Mouse (Mus musculus) MEL (cell line): ENCODE results near the gene Zfp661. TPM values are rescaled to one million over a fixed set of nuclear protein-coding genes. Genes with fewer than 3 reads are reported as not detected.

Experiments
- DNase-seq: peaks from one replicate; pipeline ENCODE4 v3.0.0; 2011; ENCODE audit warnings: low read depth, low spot score
- H3K27ac ChIP-seq: 2 replicates; pipeline ENCODE4 v1.5.1; 2012; ENCODE audit warnings: low read depth, mild to moderate bottlenecking, control low read depth, low read length, moderate library complexity; ENCODE audit not compliant: control insufficient read depth
- H3K27me3 ChIP-seq, 2 experiments: fragments of 150-350 bp in 1 of 2; sonication (generic) in 1 of 2; 2 replicates each; pipeline ENCODE4 v1.6.1; 2012; ENCODE audit warnings: low read length in 2 of 2, mild to moderate bottlenecking in 2 of 2, improper control_type of control experiment in 1 of 2, moderate library complexity in 1 of 2; ENCODE audit not compliant: insufficient read depth in 2 of 2, control insufficient read depth in 1 of 2
- H3K36me3 ChIP-seq, 2 experiments: 2 replicates each; pipeline ENCODE4 v1.6.1; 2012 to 2014; ENCODE audit warnings: low read length in 2 of 2, improper control_type of control experiment in 1 of 2, inconsistent platforms in 1 of 2, mild to moderate bottlenecking in 1 of 2; ENCODE audit not compliant: insufficient read depth in 2 of 2, control insufficient read depth in 1 of 2
- H3K4me1 ChIP-seq, 2 experiments: fragments of 150-350 bp in 1 of 2; sonication (generic) in 1 of 2; 2 replicates each; pipeline ENCODE4 v1.6.1; 2012; ENCODE audit warnings: low read length in 2 of 2, improper control_type of control experiment in 1 of 2, mild to moderate bottlenecking in 1 of 2; ENCODE audit not compliant: insufficient read depth in 2 of 2, control insufficient read depth in 1 of 2
- H3K4me3 ChIP-seq, 2 experiments: fragments of 150-350 bp in 1 of 2; sonication (generic) in 1 of 2; 2 replicates each; pipeline ENCODE4 v1.5.1; 2012; ENCODE audit warnings: low read depth in 2 of 2, low read length in 2 of 2, mild to moderate bottlenecking in 2 of 2, moderate library complexity in 2 of 2, control low read depth in 1 of 2, improper control_type of control experiment in 1 of 2; ENCODE audit not compliant: control insufficient read depth in 1 of 2, insufficient read depth in 1 of 2
- H3K79me2 ChIP-seq: 2 replicates; pipeline ENCODE4 v1.6.1; 2012; ENCODE audit warnings: mild to moderate bottlenecking, low read length, moderate library complexity; ENCODE audit not compliant: control insufficient read depth, poor library complexity, insufficient read depth
- H3K9ac ChIP-seq: 2 replicates; pipeline ENCODE4 v1.6.1; 2012; ENCODE audit warnings: low read depth, mild to moderate bottlenecking, control low read depth, low read length, moderate library complexity; ENCODE audit not compliant: control insufficient read depth, poor library complexity, severe bottlenecking
- H3K9me3 ChIP-seq: fragments of 150-350 bp; sonication (generic); replicated peaks from 2 replicates; pipeline ENCODE4 v1.6.1; 2012; ENCODE audit warnings: mild to moderate bottlenecking, low read length, improper control_type of control experiment, moderate library complexity; ENCODE audit not compliant: insufficient read depth
- BHLHE40 ChIP-seq: IDR thresholded peaks from 2 replicates; pipeline ENCODE4 v1.6.1; 2012; ENCODE audit warnings: low read depth, mild to moderate bottlenecking, inconsistent platforms, low read length, improper control_type of control experiment, borderline replicate concordance
- CHD1 ChIP-seq: IDR thresholded peaks from 2 replicates; pipeline ENCODE4 v1.6.1; 2012; ENCODE audit warnings: low read depth, mild to moderate bottlenecking, inconsistent platforms, low read length, improper control_type of control experiment
- CHD2 ChIP-seq: IDR thresholded peaks from 2 replicates; pipeline ENCODE4 v1.6.1; 2011; ENCODE audit warnings: low read length, improper control_type of control experiment
- CTCF ChIP-seq, 3 experiments: IDR thresholded peaks in 2 of 3; conservative IDR thresholded peaks in 1 of 3; 2 replicates each; pipeline ENCODE4 v1.5.1; 2011 to 2012; ENCODE audit warnings: low read length in 3 of 3, low read depth in 2 of 3, mild to moderate bottlenecking in 2 of 3, improper control_type of control experiment in 1 of 3, inconsistent platforms in 1 of 3, mixed read lengths in 1 of 3, moderate library complexity in 1 of 3; ENCODE audit not compliant: control insufficient read depth in 1 of 3, insufficient read depth in 1 of 3, poor library complexity in 1 of 3, severe bottlenecking in 1 of 3
- E2F4 ChIP-seq: IDR thresholded peaks from 2 replicates; pipeline ENCODE4 v1.6.1; 2011; ENCODE audit warnings: low read depth, low read length, improper control_type of control experiment, borderline replicate concordance
- ELF1 ChIP-seq: IDR thresholded peaks from 2 replicates; pipeline ENCODE4 v1.6.1; 2014; ENCODE audit warnings: low read depth, mild to moderate bottlenecking, inconsistent platforms, low read length, improper control_type of control experiment, moderate library complexity
- EP300 ChIP-seq, 2 experiments: IDR thresholded peaks; 2 replicates each; pipeline ENCODE4 v1.6.1; 2011; ENCODE audit warnings: improper control_type of control experiment in 2 of 2, low read length in 2 of 2, low read depth in 1 of 2, mild to moderate bottlenecking in 1 of 2
- ETS1 ChIP-seq: IDR thresholded peaks from 2 replicates; pipeline ENCODE4 v1.6.1; 2012; ENCODE audit warnings: low read depth, mild to moderate bottlenecking, inconsistent platforms, low read length, improper control_type of control experiment, moderate library complexity
- GABPA ChIP-seq: IDR thresholded peaks from 2 replicates; pipeline ENCODE4 v1.6.1; 2012; ENCODE audit warnings: low read depth, mild to moderate bottlenecking, inconsistent platforms, low read length, improper control_type of control experiment, moderate library complexity
- HCFC1 ChIP-seq: IDR thresholded peaks from 2 replicates; pipeline ENCODE4 v1.6.1; 2012; ENCODE audit warnings: low read depth, mild to moderate bottlenecking, inconsistent platforms, low read length, improper control_type of control experiment, moderate library complexity
- JUND ChIP-seq: IDR thresholded peaks from 2 replicates; pipeline ENCODE4 v1.6.1; 2011; ENCODE audit warnings: low read depth, mild to moderate bottlenecking, improper control_type of control experiment, low read length
- KAT2A ChIP-seq: conservative IDR thresholded peaks from 2 replicates; pipeline ENCODE4 v1.6.1; 2012; ENCODE audit warnings: low read depth, low read length, improper control_type of control experiment, inconsistent platforms
- MAFK ChIP-seq: IDR thresholded peaks from 2 replicates; pipeline ENCODE4 v1.6.1; 2011; ENCODE audit warnings: low read depth, mild to moderate bottlenecking, low read length, improper control_type of control experiment, borderline replicate concordance
- MAX ChIP-seq: IDR thresholded peaks from 2 replicates; pipeline ENCODE4 v1.6.1; 2011; ENCODE audit warnings: low read length, improper control_type of control experiment
- MAZ ChIP-seq: IDR thresholded peaks from 2 replicates; pipeline ENCODE4 v1.6.1; 2012; ENCODE audit warnings: low read depth, mild to moderate bottlenecking, inconsistent platforms, low read length, improper control_type of control experiment
- MXI1 ChIP-seq: IDR thresholded peaks from 2 replicates; pipeline ENCODE4 v1.6.1; 2011; ENCODE audit warnings: mild to moderate bottlenecking, low read depth, low read length, improper control_type of control experiment
- MYB ChIP-seq: IDR thresholded peaks from 2 replicates; pipeline ENCODE4 v1.6.1; 2011; ENCODE audit warnings: mild to moderate bottlenecking, low read depth, low read length, improper control_type of control experiment
- MYC ChIP-seq: IDR thresholded peaks from 2 replicates; pipeline ENCODE4 v1.6.1; 2011; ENCODE audit warnings: low read depth, mild to moderate bottlenecking, low read length, improper control_type of control experiment, moderate library complexity
- NRF1 ChIP-seq: IDR thresholded peaks from 2 replicates; pipeline ENCODE4 v1.6.1; 2014; ENCODE audit warnings: low read depth, mild to moderate bottlenecking, inconsistent platforms, low read length, improper control_type of control experiment, moderate library complexity; ENCODE audit not compliant: poor library complexity, insufficient read depth, severe bottlenecking
- POLR2A ChIP-seq, 2 experiments: IDR thresholded peaks; 2 replicates each; pipeline ENCODE4 v1.6.1; 2011 to 2012; ENCODE audit warnings: low read length in 2 of 2, mild to moderate bottlenecking in 2 of 2, control low read depth in 1 of 2, improper control_type of control experiment in 1 of 2, low read depth in 1 of 2, moderate library complexity in 1 of 2; ENCODE audit not compliant: control insufficient read depth in 1 of 2, insufficient read depth in 1 of 2, poor library complexity in 1 of 2
- POLR2AphosphoS2 ChIP-seq: IDR thresholded peaks from 2 replicates; pipeline ENCODE4 v1.6.1; 2011; ENCODE audit warnings: low read length, improper control_type of control experiment
- POLR2AphosphoS5 ChIP-seq: IDR thresholded peaks from 2 replicates; pipeline ENCODE4 v1.6.1; 2012; ENCODE audit warnings: low read depth, borderline replicate concordance, mild to moderate bottlenecking, inconsistent platforms, low read length, moderate library complexity, mixed read lengths
- RAD21 ChIP-seq: IDR thresholded peaks from 2 replicates; pipeline ENCODE4 v1.6.1; 2011; ENCODE audit warnings: mild to moderate bottlenecking, low read depth, low read length, improper control_type of control experiment
- SIN3A ChIP-seq: IDR thresholded peaks from 2 replicates; pipeline ENCODE4 v1.6.1; 2012; ENCODE audit warnings: low read length, improper control_type of control experiment, inconsistent platforms
- SMC3 ChIP-seq: IDR thresholded peaks from 2 replicates; pipeline ENCODE4 v1.6.1; 2011; ENCODE audit warnings: low read depth, low read length, improper control_type of control experiment
- TAL1 ChIP-seq: IDR thresholded peaks from 2 replicates; pipeline ENCODE4 v1.6.1; 2012; ENCODE audit warnings: mild to moderate bottlenecking, inconsistent platforms, low read length, moderate library complexity, mixed read lengths
- TBP ChIP-seq: IDR thresholded peaks from 2 replicates; pipeline ENCODE4 v1.8.0; 2011; ENCODE audit warnings: low read depth, low read length, improper control_type of control experiment
- TCF12 ChIP-seq: IDR thresholded peaks from 2 replicates; pipeline ENCODE4 v1.6.1; 2014; ENCODE audit warnings: low read depth, mild to moderate bottlenecking, inconsistent platforms, low read length, improper control_type of control experiment, moderate library complexity
- UBTF ChIP-seq: IDR thresholded peaks from 2 replicates; pipeline ENCODE4 v1.6.1; 2012; ENCODE audit warnings: low read depth, mild to moderate bottlenecking, inconsistent platforms, low read length, improper control_type of control experiment, moderate library complexity, borderline replicate concordance; ENCODE audit not compliant: insufficient read depth
- USF1 ChIP-seq: IDR thresholded peaks from 2 replicates; pipeline ENCODE4 v1.6.1; 2014; ENCODE audit warnings: low read depth, mild to moderate bottlenecking, inconsistent platforms, low read length, improper control_type of control experiment, moderate library complexity
- USF2 ChIP-seq, 2 experiments: IDR thresholded peaks; 2 replicates each; pipeline ENCODE4 v1.6.1; 2011 to 2012; ENCODE audit warnings: improper control_type of control experiment in 2 of 2, low read length in 2 of 2, borderline replicate concordance in 1 of 2, inconsistent platforms in 1 of 2, low read depth in 1 of 2, mild to moderate bottlenecking in 1 of 2; ENCODE audit not compliant: insufficient read depth in 1 of 2
- ZC3H11A ChIP-seq: IDR thresholded peaks from 2 replicates; pipeline ENCODE4 v1.6.1; 2012; ENCODE audit warnings: low read depth, mild to moderate bottlenecking, inconsistent platforms, low read length, improper control_type of control experiment
- ZKSCAN1 ChIP-seq: IDR thresholded peaks from 2 replicates; pipeline ENCODE4 v1.6.1; 2012; ENCODE audit warnings: low read depth, mild to moderate bottlenecking, inconsistent platforms, low read length, improper control_type of control experiment, moderate library complexity
- ZMIZ1 ChIP-seq: IDR thresholded peaks from 2 replicates; pipeline ENCODE4 v1.6.1; 2012; ENCODE audit warnings: low read depth, mild to moderate bottlenecking, inconsistent platforms, low read length, improper control_type of control experiment, moderate library complexity
- ZNF384 ChIP-seq: IDR thresholded peaks from 2 replicates; pipeline ENCODE4 v1.6.1; 2012; ENCODE audit warnings: low read depth, mild to moderate bottlenecking, inconsistent platforms, low read length, improper control_type of control experiment
- polyA plus RNA-seq, 2 experiments: library from polyadenylated mRNA; stranded (reverse) in 1 of 2; unstranded in 1 of 2; fragments of >175 nt in 1 of 2; fragments of >200 nt in 1 of 2; gene quantifications; 2 replicates each; pipeline versions ENCODE4 v1.2.1 to v1.2.4; 2012; ENCODE audit warnings: low replicate concordance in 2 of 2, low read depth in 1 of 2; ENCODE audit not compliant: insufficient read length in 2 of 2, insufficient read depth in 1 of 2, missing spikeins in 1 of 2
- total RNA-seq: library from RNA; depleted of rRNA; stranded (reverse); fragments of 300-350 nt; gene quantifications from 2 replicates; pipeline ENCODE4 v1.2.3, GENCODE M21; 2012; rRNA removed

Zfp661 gene
- total RNA-seq (2.7 and 4.2 TPM in 2 replicates), polyA plus RNA-seq (1 to 10 TPM in 1 of 2 experiments, not detected in 1; 5.9 TPM)

GRCm38 (mm10) chr2:127586694-127587513 is at the start of gene Zfp661, which contains the start of gene Mrps5:
Zfp661 (minus strand) TSS chr2:127587094.
Mrps5 (plus strand) TSS chr2:127587222.
- Histone ChIP-seq H3K9ac (peak within 1 kb of the TSS; percentile 90), H3K4me1 (peaks cover 0 to 26% of the 10 kb centered on the region in 2 experiments; a peak in 3 of 4 replicates), H3K27me3 (no peaks in the 10 kb centered on the region), H3K9me3 (no peaks in the 10 kb centered on the region), H3K4me3 (peak within 1 kb of the TSS; percentile 82 to 87), H3K27ac (peak within 1 kb of the TSS; percentile 86), H3K36me3 (peaks cover 0 to 15% of the 10 kb centered on the region in 2 experiments; a peak in 3 of 4 replicates), H3K79me2 (peaks cover 24% of the 10 kb centered on the region)
- peak; percentile 87 for DNase-seq
- TF ChIP-seq POLR2AphosphoS5 (no peak), RAD21 (no peak), CHD2 (no peak), NRF1 (no peak), POLR2AphosphoS2 (no peak; the same call in 1 of the 2 replicates), MAFK (no peak), TCF12 (no peak), HCFC1 (peak; percentile 90), MYC (peak; percentile 21; the same call in 1 of the 2 replicates), MYB (no peak), EP300 (IDR thresholded peaks at IDR 0.05; ENCODE audit: low read depth in 1 of 2, low read length in 2 of 2) (no peak), USF1 (no peak), ETS1 (no peak), CTCF (IDR thresholded peaks at IDR 0.05 in 2 of 3, conservative IDR thresholded peaks at IDR 0.05 in 1 of 3; ENCODE audit: control insufficient read depth in 1 of 3, insufficient read depth in 1 of 3, low read depth in 2 of 3, low read length in 3 of 3, poor library complexity in 1 of 3, severe bottlenecking in 1 of 3) (peak in 1 of 3 experiments; percentile 14; a peak in 2 of 6 replicates), CHD1 (no peak), ZKSCAN1 (no peak), TBP (peak; percentile 47), ZMIZ1 (peak; percentile 29), E2F4 (no peak), JUND (no peak), MXI1 (peak; percentile 73), USF2 (IDR thresholded peaks at IDR 0.05; ENCODE audit: borderline replicate concordance in 1 of 2, insufficient read depth in 1 of 2, low read depth in 1 of 2, low read length in 2 of 2) (no peak), SIN3A (peak; percentile 85), POLR2A (IDR thresholded peaks at IDR 0.05; ENCODE audit: control insufficient read depth in 1 of 2, insufficient read depth in 1 of 2, low read depth in 1 of 2, low read length in 2 of 2, poor library complexity in 1 of 2) (peak; percentile 79 to 93), UBTF (no peak), ELF1 (0 out of 2 replicates have a peak, but pooled peaks have one; percentile 33), BHLHE40 (no peak), ZNF384 (no peak), GABPA (no peak), KAT2A (no peak; the same call in 1 of the 2 replicates), ZC3H11A (no peak), TAL1 (no peak), MAX (peak; percentile 100), MAZ (no peak), SMC3 (no peak)
